Mouse (Mus musculus): ENCODE measurements around the gene Bcas3. TPM values are rescaled to one million over a fixed set of nuclear protein-coding genes. Genes with fewer than 3 reads are reported as not detected.

The Bcas3 gene
- total and polyA plus RNA-seq, 2 experiments from 2014 or later = 31.6 to 32.3 TPM

DNA sequence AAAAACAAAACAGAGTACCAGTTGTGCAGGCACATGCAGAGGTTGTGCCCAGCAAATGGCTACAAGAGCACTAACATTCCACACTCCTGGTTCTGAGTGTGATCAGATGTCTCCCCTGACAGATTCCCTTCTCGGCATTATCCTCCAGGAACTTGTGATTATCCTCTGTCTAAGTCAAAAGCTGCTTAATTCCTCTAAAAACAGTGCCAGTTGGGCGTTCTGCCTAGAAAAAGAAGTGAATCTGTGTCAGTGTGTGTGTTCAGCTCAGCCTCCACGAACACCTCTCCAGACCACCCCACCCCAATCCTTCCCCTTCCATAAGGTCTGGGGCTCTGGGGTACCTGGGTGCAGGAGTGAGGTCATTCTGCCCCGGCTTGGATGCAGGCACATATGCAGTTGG is 427.3 kb downstream of the Bcas3 start:
- no peak overlapping the region for H3K27ac ChIP-seq
- no peak overlapping the region for H3K4me3 ChIP-seq (ENCODE audit: low read length)
- TF ChIP-seq CTCF (IDR thresholded peaks at IDR 0.05; ENCODE audit: low read depth) = no peak
- DNase-seq (ENCODE audit: low spot score) = no peak
- no peaks in the 10 kb centered on the region for H3K9me3 ChIP-seq (ENCODE audit: low read length)
- WGBS = 66% methylated on average over 4 of the region's 4 CpGs
- no peak overlapping the region for H3K4me2 ChIP-seq (ENCODE audit: low read depth, low read length)
- H3K27me3 ChIP-seq (ENCODE audit: insufficient read depth, low read length) = no peaks in the 10 kb centered on the region
- H3K9ac ChIP-seq (replicated peaks; ENCODE audit: low read length) = no peak overlapping the region
- H3K36me3 ChIP-seq (ENCODE audit: insufficient read depth, low read length) = no peaks in the 10 kb centered on the region
- H3K4me1 ChIP-seq (ENCODE audit: insufficient read depth, low read length) = no peaks in the 10 kb centered on the region
- ATAC-seq = no peak

DNA sequence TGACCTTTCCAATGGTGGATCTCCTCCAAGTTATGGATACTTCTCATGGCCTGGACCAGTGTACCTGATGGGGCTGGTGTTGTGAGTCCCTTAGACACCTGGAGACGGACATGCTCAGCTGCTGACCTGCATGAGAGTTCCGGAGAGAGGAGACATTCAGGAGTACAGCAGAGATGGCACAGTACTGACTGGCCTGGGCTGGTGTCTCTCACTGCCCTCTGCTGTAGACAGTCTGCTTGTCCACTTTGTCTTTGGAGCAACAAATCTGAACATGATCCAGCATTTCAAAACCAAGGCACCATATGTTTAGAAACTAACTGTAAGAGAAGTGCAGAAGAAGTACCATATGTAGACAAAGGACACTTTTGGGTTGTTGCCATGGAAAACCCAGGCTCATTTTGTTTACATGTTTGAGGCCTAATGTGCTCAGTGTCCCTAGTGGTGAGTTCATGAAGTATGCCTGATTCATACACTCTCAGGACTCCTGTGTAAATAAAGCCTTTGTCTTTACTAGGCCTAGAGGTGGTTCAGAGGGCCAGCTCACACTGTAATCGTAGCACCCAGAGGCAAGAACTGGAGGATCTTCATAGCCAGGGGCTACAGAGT is 433.2 kb downstream of the Bcas3 start:
- WGBS = 76% methylated on average over 3 of the region's 3 CpGs
- H3K36me3 ChIP-seq (ENCODE audit: insufficient read depth, low read length) = no peaks in the 10 kb centered on the region
- ATAC-seq = peak; percentile 74
- TF ChIP-seq CTCF (IDR thresholded peaks at IDR 0.05; ENCODE audit: low read depth) = peak; percentile 66
- H3K9me3 ChIP-seq (ENCODE audit: low read length) = no peaks in the 10 kb centered on the region
- H3K4me3 ChIP-seq (ENCODE audit: low read length) = no peak overlapping the region
- H3K9ac ChIP-seq (replicated peaks; ENCODE audit: low read length) = no peak overlapping the region
- H3K27me3 ChIP-seq (ENCODE audit: insufficient read depth, low read length) = no peaks in the 10 kb centered on the region
- peak; percentile 68 for DNase-seq (ENCODE audit: low spot score)
- no peak overlapping the region for H3K4me2 ChIP-seq (ENCODE audit: low read depth, low read length)
- no peak overlapping the region for H3K27ac ChIP-seq
- no peaks in the 10 kb centered on the region for H3K4me1 ChIP-seq (ENCODE audit: insufficient read depth, low read length)

DNA sequence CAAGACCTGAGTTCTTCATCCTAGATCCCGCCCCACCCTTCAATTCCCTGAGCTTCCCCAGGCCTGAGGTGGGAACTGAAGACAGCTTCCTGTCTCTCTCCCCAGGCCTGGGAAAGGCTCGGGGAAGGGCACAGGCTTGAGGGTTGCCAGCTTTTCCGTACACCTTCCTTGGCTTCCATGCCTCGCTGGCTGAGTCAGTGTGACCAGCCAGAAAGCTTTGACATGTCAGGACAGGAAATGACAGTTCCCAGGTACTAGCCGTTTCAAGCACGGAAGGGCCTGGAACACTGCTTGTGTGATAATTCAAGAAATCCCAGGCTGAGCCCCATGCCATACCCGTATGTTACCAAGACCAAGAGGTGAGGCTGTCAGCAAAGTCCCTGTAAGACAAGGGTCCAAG is 436.8 kb downstream of the Bcas3 start:
- H3K4me2 ChIP-seq (ENCODE audit: low read depth, low read length) = no peak overlapping the region
- H3K4me1 ChIP-seq (ENCODE audit: insufficient read depth, low read length) = no peaks in the 10 kb centered on the region
- WGBS = 89% methylated on average over 7 of the region's 7 CpGs
- H3K9me3 ChIP-seq (ENCODE audit: low read length) = no peaks in the 10 kb centered on the region
- H3K36me3 ChIP-seq (ENCODE audit: insufficient read depth, low read length) = no peaks in the 10 kb centered on the region
- no peak for TF ChIP-seq CTCF (IDR thresholded peaks at IDR 0.05; ENCODE audit: low read depth)
- H3K27ac ChIP-seq = no peak overlapping the region
- no peak overlapping the region for H3K4me3 ChIP-seq (ENCODE audit: low read length)
- no peak overlapping the region for H3K9ac ChIP-seq (replicated peaks; ENCODE audit: low read length)
- H3K27me3 ChIP-seq (ENCODE audit: insufficient read depth, low read length) = no peaks in the 10 kb centered on the region
- DNase-seq (ENCODE audit: low spot score) (no peak), ATAC-seq (no peak)

DNA sequence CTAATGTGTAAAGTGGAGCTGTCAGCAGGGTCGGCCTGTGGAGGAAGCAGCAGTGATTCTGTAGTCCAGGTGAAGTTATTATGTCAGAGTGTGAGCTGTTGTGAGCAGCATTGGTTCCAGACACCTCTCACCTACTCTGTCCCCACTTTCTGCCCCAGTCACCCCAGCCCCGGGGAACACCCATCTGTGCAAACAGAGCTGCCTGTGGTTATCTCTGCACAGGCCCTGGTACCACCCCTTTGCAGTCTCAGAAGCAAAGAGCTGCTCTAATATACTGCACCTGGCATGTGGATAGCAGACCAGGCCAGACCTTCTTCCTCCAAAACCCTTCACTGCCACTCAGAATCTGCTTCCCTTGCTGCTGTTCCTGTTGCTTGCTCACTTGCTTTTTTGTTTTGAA is 437.3 kb downstream of the Bcas3 start:
- 87% methylated on average over 2 of the region's 2 CpGs for WGBS
- H3K4me3 ChIP-seq (ENCODE audit: low read length) = no peak overlapping the region
- no peaks in the 10 kb centered on the region for H3K9me3 ChIP-seq (ENCODE audit: low read length)
- H3K4me1 ChIP-seq (ENCODE audit: insufficient read depth, low read length) = no peaks in the 10 kb centered on the region
- no peak overlapping the region for H3K4me2 ChIP-seq (ENCODE audit: low read depth, low read length)
- ATAC-seq (no peak), DNase-seq (ENCODE audit: low spot score) (no peak)
- no peaks in the 10 kb centered on the region for H3K27me3 ChIP-seq (ENCODE audit: insufficient read depth, low read length)
- H3K27ac ChIP-seq = no peak overlapping the region
- H3K9ac ChIP-seq (replicated peaks; ENCODE audit: low read length) = no peak overlapping the region
- H3K36me3 ChIP-seq (ENCODE audit: insufficient read depth, low read length) = no peaks in the 10 kb centered on the region
- no peak for TF ChIP-seq CTCF (IDR thresholded peaks at IDR 0.05; ENCODE audit: low read depth)

DNA sequence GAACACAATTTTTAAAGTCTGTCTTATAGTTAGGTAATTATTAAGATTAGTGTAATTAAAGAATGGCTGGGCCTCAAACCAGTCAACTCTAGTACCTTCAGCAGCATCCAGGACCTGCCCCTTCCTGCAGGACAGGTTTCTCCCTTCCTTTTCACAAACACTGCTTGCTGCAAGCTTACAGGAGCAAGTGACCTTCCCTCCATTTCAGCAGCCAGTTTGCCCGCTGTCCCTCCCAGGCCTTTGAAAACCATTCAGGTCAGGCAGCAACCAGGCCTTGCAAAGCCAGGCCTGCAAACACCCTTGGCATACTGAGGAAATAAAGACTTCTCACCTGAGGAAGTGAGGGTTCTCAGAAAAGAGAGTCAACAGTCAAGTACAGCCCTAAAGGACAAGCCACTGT is 438.2 kb downstream of the Bcas3 start:
- H3K9me3 ChIP-seq (ENCODE audit: low read length) = no peaks in the 10 kb centered on the region
- H3K36me3 ChIP-seq (ENCODE audit: insufficient read depth, low read length) = no peaks in the 10 kb centered on the region
- no peaks in the 10 kb centered on the region for H3K27me3 ChIP-seq (ENCODE audit: insufficient read depth, low read length)
- H3K9ac ChIP-seq (replicated peaks; ENCODE audit: low read length) = no peak overlapping the region
- ATAC-seq (no peak), DNase-seq (ENCODE audit: low spot score) (no peak)
- H3K4me3 ChIP-seq (ENCODE audit: low read length) = no peak overlapping the region
- WGBS = 91% methylated on average over 1 of the region's 1 CpGs
- TF ChIP-seq CTCF (IDR thresholded peaks at IDR 0.05; ENCODE audit: low read depth) = no peak
- no peak overlapping the region for H3K4me2 ChIP-seq (ENCODE audit: low read depth, low read length)
- no peak overlapping the region for H3K27ac ChIP-seq
- H3K4me1 ChIP-seq (ENCODE audit: insufficient read depth, low read length) = no peaks in the 10 kb centered on the region

DNA sequence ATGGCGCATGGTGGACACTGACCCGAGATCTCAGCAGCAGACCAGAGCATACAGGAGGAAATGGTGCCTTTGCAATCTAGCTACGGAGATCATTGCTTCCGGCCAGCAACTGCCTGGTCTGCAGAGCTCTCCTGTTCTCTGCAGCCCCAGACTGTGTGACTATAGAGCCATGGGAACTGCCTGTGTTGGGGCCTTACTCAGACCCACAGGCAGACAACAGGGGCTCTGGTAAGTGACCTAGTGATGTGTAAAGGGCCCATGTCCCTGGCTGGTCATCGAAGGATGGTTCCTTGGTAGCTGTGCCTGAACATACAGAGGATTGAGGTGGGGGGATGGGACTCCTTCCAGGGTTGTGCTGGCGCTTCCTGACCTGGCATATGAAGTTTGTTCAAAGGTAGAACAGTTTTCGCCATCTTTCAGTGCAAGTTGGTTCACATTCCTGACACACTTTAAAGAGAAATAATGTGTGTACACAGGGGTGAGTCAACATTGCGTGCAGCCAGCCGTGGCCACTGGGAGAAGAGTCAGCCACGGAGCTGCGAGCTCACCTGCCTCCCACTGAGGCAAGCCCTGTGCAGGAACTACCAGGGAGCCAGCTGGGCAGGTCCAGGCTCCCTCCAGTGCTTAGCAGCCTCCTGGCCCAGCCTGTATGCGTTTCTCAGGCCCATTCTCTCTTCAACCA is 439.7 kb downstream of the Bcas3 start:
- Histone ChIP-seq H3K27ac (no peak overlapping the region), H3K4me3 (ENCODE audit: low read length) (no peak overlapping the region), H3K27me3 (ENCODE audit: insufficient read depth, low read length) (no peaks in the 10 kb centered on the region), H3K9me3 (ENCODE audit: low read length) (no peaks in the 10 kb centered on the region), H3K4me1 (ENCODE audit: insufficient read depth, low read length) (no peaks in the 10 kb centered on the region), H3K4me2 (ENCODE audit: low read depth, low read length) (no peak overlapping the region), H3K36me3 (ENCODE audit: insufficient read depth, low read length) (no peaks in the 10 kb centered on the region), H3K9ac (replicated peaks; ENCODE audit: low read length) (no peak overlapping the region)
- no peak for ATAC-seq
- no peak for DNase-seq (ENCODE audit: low spot score)
- WGBS = 68% methylated on average over 12 of the region's 12 CpGs
- no peak for TF ChIP-seq CTCF (IDR thresholded peaks at IDR 0.05; ENCODE audit: low read depth)

DNA sequence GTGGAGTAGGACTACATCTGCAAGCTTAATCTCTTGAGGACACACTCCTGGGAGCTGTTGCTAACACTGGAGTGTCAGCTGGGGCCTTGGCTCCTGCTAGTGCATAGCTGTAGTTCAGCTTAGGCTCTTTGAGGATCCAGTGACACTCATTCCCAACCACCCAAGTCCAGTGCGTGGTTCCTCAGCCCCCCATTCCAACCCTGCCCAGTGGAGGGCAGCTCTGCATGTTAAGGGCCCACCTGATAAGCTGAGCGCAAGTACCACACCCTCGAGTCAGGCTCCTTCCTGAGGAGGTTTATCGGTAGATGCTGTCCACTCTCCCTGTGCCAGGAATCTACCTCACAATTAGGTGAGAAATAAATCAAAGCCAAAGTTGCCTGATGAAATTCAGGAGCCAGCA is 446.5 kb downstream of the Bcas3 start:
- Histone ChIP-seq H3K9me3 (ENCODE audit: low read length) (no peaks in the 10 kb centered on the region), H3K4me1 (ENCODE audit: insufficient read depth, low read length) (no peaks in the 10 kb centered on the region), H3K27me3 (ENCODE audit: insufficient read depth, low read length) (no peaks in the 10 kb centered on the region), H3K36me3 (ENCODE audit: insufficient read depth, low read length) (no peaks in the 10 kb centered on the region), H3K9ac (replicated peaks; ENCODE audit: low read length) (no peak overlapping the region), H3K4me2 (ENCODE audit: low read depth, low read length) (no peak overlapping the region), H3K4me3 (ENCODE audit: low read length) (no peak overlapping the region), H3K27ac (no peak overlapping the region)
- WGBS = 93% methylated on average over 4 of the region's 4 CpGs
- ATAC-seq (no peak), DNase-seq (ENCODE audit: low spot score) (no peak)
- TF ChIP-seq CTCF (IDR thresholded peaks at IDR 0.05; ENCODE audit: low read depth) = no peak
